Mouse (Mus musculus) kidney, adult 2 months (tissue): ENCODE data around the gene Crygn.

Experiments
- CTCF ChIP-seq: fragments of 200-500 bp; conservative IDR thresholded peaks from 2 replicates; pipeline ENCODE4 v1.5.1; 2011; ENCODE audit warnings: low read depth, mild to moderate bottlenecking, control low read depth, low read length, moderate library complexity, mixed read lengths; ENCODE audit not compliant: insufficient read depth, insufficient read length
- POLR2A ChIP-seq: fragments of 200-500 bp; IDR thresholded peaks from one replicate; pipeline ENCODE4 v1.6.1; 2011; ENCODE audit warnings: low read depth, low read length, control low read depth

GRCm38 (mm10) chr5:24701271-24701670 is 56.5 kb downstream of the Crygn start:
- TF ChIP-seq POLR2A (no peak), CTCF (no peak)
